In the genomic region with DNA sequence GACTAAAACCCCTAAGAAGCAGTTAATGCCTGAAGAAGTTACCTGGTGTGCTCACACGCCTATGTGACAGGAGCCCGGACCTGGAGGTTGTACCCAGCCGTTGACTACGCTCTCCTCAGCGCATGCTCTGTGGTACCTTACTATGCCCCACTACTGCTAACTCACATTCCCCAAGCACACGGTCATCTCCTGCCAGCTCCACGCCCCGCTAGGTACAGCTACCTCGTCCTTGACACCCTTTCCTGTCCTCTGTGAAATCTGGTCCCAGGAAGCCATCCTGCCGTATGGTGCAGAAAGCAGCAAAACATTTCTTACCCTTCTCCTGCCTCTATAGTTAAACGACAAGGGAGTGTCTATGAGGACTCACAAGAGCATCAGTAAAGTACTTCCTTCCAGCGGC, we compare ENCODE assay signal across 21 mouse cellular contexts. TPM values are rescaled to one million over a fixed set of nuclear protein-coding genes. Genes with fewer than 3 reads are reported as not detected.
DNase-seq lines count a peak whose midpoint lies in the region; ATAC-seq and TF ChIP-seq lines count a peak whose summit lies in the region.
"Had no signal": no experiment of that assay in that cellular context is flagged by ENCODE, and none has a peak within 500 bp of the region (broad histone marks: within the 10 kb centered on the region; RNA-seq: fewer than 3 reads in every experiment).

No protein-coding gene starts in this region.

- ATAC-seq in stomach, postnatal 0 days (ENCODE audit: low FRiP score, low TSS enrichment), result no peak
- ATAC-seq: forebrain, embryonic 14.5 days; forebrain, embryonic 16.5 days; Patski had no signal

- H3K27me3 ChIP-seq in testis, adult 2 months (ENCODE audit: control insufficient read depth, insufficient read depth, low read length), result no peaks in the 10 kb centered on the region
- H3K27me3 ChIP-seq in stomach, postnatal 0 days (ENCODE audit: control insufficient read depth, insufficient read depth, low read length), result no peaks in the 10 kb centered on the region
- H3K27me3 ChIP-seq: embryonic facial prominence, embryonic 13.5 days; embryonic facial prominence, embryonic 15.5 days; Patski had no signal

- H3K9ac ChIP-seq in stomach, postnatal 0 days (ENCODE audit: low read length), result no peak overlapping the region
- H3K9ac ChIP-seq: embryonic facial prominence, embryonic 13.5 days; embryonic facial prominence, embryonic 15.5 days had no signal

- H3K27ac ChIP-seq in testis, adult 2 months (ENCODE audit: control insufficient read depth, insufficient read depth, low read depth, low read length), result peak overlapping the region; percentile 53; the same call in 1 of the 2 replicates
- no peak overlapping the region for H3K27ac ChIP-seq in stomach, postnatal 0 days (replicated peaks)
- H3K27ac ChIP-seq: embryonic facial prominence, embryonic 13.5 days; embryonic facial prominence, embryonic 15.5 days had no signal

- no peak for TF ChIP-seq CTCF in testis, adult 2 months (IDR thresholded peaks at IDR 0.05; ENCODE audit: control insufficient read depth, insufficient read depth, insufficient replicate concordance, low read depth, low read length)
- TF ChIP-seq CTCF in stomach, postnatal 0 days (IDR thresholded peaks at IDR 0.05; ENCODE audit: low read depth), result no peak

- H3K4me1 ChIP-seq in testis, adult 2 months (ENCODE audit: control insufficient read depth, insufficient read depth, low read length), result peaks cover 6% of the 10 kb centered on the region; the same call in 1 of the 2 replicates
- no peaks in the 10 kb centered on the region; the same call in 1 of the 2 replicates for H3K4me1 ChIP-seq in stomach, postnatal 0 days (replicated peaks; ENCODE audit: control insufficient read depth, insufficient read depth)

- H3K4me3 ChIP-seq in testis, adult 2 months (ENCODE audit: control insufficient read depth, low read depth, low read length), result peak overlapping the region; percentile 69
- H3K4me3 ChIP-seq in stomach, postnatal 0 days (ENCODE audit: low read depth, low read length), result no peak overlapping the region
- H3K4me3 ChIP-seq: embryonic facial prominence, embryonic 13.5 days; embryonic facial prominence, embryonic 15.5 days; erythroblast, embryonic 14.5 days had no signal

- TF ChIP-seq POLR2A in testis, adult 2 months (IDR thresholded peaks at IDR 0.05; ENCODE audit: control insufficient read depth, low read depth, low read length), result peak; percentile 64; the same call in 1 of the 2 replicates

- DNase-seq in heart, adult 11 months, result peak; percentile 37
- DNase-seq in heart, postnatal 4 days, result no peak
- DNase-seq in testis, postnatal 14 days (ENCODE audit: low spot score), result no peak
- peak; percentile 51 for DNase-seq in R1 (ENCODE audit: low read depth, low spot score)
- DNase-seq in stomach, postnatal 0 days (ENCODE audit: low spot score), result peak; percentile 11
- no peak for DNase-seq in layer of hippocampus, adult 9-11 months
- no peak for DNase-seq in spleen, postnatal 4 days (ENCODE audit: low spot score in 2 of 2)
- DNase-seq: adrenal gland, adult 2 months; adrenal gland, postnatal 25 days; cerebellum, adult 11 months; cerebellum, adult 8-10 months; cerebellum, adult 9-11 months; embryo, embryonic 11 days had no signal

- H3K36me3 ChIP-seq in testis, adult 2 months (ENCODE audit: control insufficient read depth, insufficient read depth, low read length), result no peaks in the 10 kb centered on the region
- H3K36me3 ChIP-seq in stomach, postnatal 0 days (ENCODE audit: control insufficient read depth, insufficient read depth, low read length), result no peaks in the 10 kb centered on the region
- H3K36me3 ChIP-seq: embryonic facial prominence, embryonic 15.5 days; G1E had no signal

- WGBS in stomach, postnatal 0 days, result 92% methylated on average over 12 of the region's 12 CpGs

- H3K9me3 ChIP-seq in stomach, postnatal 0 days (ENCODE audit: control insufficient read depth, low read length), result no peaks in the 10 kb centered on the region
- H3K9me3 ChIP-seq: embryonic facial prominence, embryonic 13.5 days; embryonic facial prominence, embryonic 15.5 days had no signal

- TF ChIP-seq EP300 in stomach, postnatal 0 days (optimal IDR thresholded peaks at IDR 0.05), result no peak

- no peak overlapping the region for H3K4me2 ChIP-seq in stomach, postnatal 0 days (replicated peaks; ENCODE audit: low read depth)
- H3K4me2 ChIP-seq: embryonic facial prominence, embryonic 13.5 days; embryonic facial prominence, embryonic 15.5 days had no signal

RNA-seq across cellular contexts. Expression of a gene that starts 37.2 kb away (rescaled TPM):
- 100 to 1,000 TPM; 154 to 177 TPM for total RNA-seq in heart, postnatal 4 days (2021)
- 30.6 and 35.1 TPM in 2 replicates for polyA plus RNA-seq in testis, adult 2 months (2012; rRNA removed)
- 19.5 and 23.2 TPM in 2 replicates for polyA plus RNA-seq in stomach, postnatal 0 days (2015; fragmentation: Nextera tagmentation; extraction: Ambion mirVana)
- polyA plus RNA-seq: erythroblast, embryonic 14.5 days; G1E had no signal

Comparison
In these comparisons a context has a peak if more than half of its experiments do, and no peak if none do; other contexts are left out.
1. DNase-seq: peak in heart, adult 11 months (single experiment), R1 (single experiment) and stomach, postnatal 0 days (single experiment); none in heart, postnatal 4 days (single experiment), testis, postnatal 14 days (single experiment), layer of hippocampus, adult 9-11 months (single experiment) and spleen, postnatal 4 days (0 of 2).